Mouse (Mus musculus) lung, adult 2 months (tissue): ENCODE data around the gene Pde4b.

Experiments
- CTCF ChIP-seq: fragments of 200-500 bp; IDR thresholded peaks from 2 replicates; pipeline ENCODE4 v1.5.1; 2011; ENCODE audit warnings: mild to moderate bottlenecking, low read length, control low read depth; ENCODE audit not compliant: insufficient read depth
- POLR2A ChIP-seq: fragments of 200-500 bp; IDR thresholded peaks from 2 replicates; pipeline ENCODE4 v1.6.1; 2011; ENCODE audit warnings: low read depth, mild to moderate bottlenecking, control low read depth, low read length, borderline replicate concordance; ENCODE audit errors: extremely low read depth

DNA sequence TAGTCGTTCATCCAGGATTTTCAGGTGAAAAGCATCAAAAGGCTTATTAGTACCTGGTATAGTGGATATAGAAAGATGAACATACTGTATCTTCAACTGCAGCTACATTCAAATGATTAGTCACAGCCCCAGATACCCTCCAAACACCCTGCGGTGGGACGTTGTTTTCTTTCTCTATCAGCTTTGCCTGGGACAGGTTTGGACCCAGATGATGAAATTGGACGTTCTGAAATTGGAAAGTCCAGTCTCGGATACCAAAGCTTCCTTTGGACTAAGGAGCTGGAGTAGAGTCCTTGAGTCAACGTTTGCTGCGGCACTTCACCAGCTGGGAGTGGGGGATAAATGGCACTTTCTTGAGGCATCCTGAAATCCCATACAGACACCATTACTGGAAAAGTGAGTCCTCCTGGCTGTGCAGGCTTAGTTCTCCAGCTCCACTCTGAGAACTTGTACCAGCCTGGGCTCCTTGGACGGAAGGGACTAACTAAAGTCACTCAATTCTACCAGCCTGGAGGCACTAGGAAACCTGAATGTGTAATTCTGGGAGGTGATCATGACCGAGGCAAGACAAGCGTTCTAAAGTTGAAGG, 487.4 kb downstream of the Pde4b start:
- TF ChIP-seq CTCF (no peak), POLR2A (no peak)
